Mouse (Mus musculus) brain, adult 2 months (tissue): ENCODE measurements at regions not wholly inside any gene's neighbourhood (a gene's known extent, or its start where the extent isn't known, plus 50 kb on each side); places are given as distances from the start of the nearest gene placed in this dataset.
"Not testable (repeated sequence)": the region's sequence is repeated elsewhere in the genome, so short reads cannot be mapped to it uniquely, and the experiment has no call there.

ENCODE experiments used
- DNase-seq: peaks from one replicate; pipeline ENCODE4 v3.0.0; 2011; ENCODE audit warnings: low read depth, low spot score

DNA sequence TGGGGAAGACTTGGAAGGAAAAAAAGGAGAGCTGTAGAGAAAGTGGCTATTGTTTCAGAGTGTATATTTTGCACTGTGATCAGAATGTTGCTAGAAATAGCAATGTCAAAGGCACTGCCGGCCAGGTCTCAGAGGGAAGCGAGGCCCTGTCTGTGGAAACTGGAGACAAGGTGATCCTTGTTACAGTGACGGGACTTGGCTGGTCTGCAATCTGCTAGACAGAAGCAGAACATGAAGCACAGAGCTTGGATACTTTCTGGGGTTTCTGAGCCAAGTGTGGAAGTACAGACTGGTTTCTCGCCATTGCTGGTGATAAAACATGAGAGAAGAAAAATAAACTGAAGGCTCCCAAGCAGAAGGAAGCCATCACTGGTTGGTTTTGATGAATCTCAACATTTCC, 198.3 kb upstream of the Slc7a14 start:
- peak; percentile 11 for DNase-seq

DNA sequence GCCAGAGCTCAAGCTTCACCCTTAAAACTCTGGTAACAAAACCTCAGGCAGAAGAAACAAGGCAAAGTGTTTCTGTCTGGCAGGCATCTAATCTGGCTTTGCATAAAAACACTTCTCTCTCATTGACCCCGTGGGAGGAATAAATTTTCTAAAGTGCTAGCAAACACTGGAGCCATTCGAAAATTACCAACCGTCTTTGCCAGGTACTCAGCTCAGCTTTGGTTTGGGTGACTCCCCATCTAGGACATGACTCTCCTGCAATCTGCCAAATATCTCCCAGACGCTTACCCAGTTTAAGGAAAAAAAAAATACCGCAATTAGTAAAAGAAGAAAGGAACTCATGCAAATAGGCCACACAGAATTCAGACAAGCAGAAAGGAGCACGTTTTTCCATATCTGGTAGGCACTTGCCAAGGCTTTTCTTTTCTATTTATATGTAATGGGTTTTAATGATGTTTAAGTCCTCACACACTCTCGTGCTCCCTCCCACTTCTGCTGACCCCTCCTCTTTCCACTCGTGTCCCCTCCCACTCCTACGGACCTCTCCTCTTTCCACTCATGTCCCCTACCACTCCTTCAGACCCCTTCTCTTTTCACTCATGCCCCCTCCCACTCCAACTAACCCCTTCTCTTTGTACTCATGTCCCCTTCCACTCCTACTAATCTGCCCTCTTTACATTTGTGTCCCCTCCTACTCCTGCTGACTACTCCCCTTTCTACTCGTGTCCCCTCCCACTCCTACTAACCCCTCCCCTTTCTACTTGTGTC, 189.2 kb upstream of the Slc7a14 start:
- peak; percentile 46 for DNase-seq

- DNase-seq: peak; percentile 74
Measured at GRCm38 (mm10) chr3:31495287-31495686, 185.1 kb upstream of the Slc7a14 start.

DNA sequence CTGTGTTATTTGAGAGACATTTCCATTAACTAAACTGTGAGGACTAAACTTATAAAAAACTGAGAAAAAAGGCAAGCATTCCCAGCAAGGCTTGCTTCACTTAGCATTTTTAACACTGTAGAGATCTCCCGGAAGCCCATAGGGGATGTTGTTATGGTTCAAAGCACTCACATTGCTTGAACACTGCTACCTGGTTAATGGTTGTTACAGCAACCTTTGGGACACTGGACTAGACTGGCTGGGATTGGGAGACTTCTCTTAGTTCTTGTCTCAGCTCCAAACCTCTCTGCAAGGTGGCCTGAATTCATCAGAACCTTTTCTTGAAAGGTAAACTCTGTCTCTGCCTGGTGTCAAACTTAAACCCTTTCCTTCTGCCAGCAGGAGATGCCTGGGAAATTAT, 184.5 kb upstream of the Slc7a14 start:
- no peak for DNase-seq

DNA sequence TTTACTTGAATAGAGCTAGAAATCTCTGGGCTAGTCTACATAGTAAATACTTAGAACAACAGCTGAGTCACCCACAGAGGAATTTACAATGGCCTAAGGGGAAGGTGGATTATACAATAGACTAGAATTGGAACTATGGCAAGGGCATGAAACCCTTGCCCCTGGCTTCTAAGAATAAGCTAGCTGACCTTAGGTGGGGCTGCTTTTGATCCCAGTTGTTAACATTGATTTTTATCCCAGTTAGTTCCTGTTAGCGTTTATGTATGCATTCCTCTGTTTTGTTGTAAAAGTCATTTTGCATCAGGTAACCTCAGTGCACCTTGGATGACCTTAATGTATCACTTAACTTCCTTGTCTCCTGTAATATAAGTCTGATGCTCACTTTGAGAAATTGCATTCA, 181.6 kb upstream of the Slc7a14 start:
- not testable (repeated sequence) for DNase-seq

GRCm38 (mm10) chr3:31487596-31487995, 177.4 kb upstream of the Slc7a14 start:
- no peak for DNase-seq

DNA sequence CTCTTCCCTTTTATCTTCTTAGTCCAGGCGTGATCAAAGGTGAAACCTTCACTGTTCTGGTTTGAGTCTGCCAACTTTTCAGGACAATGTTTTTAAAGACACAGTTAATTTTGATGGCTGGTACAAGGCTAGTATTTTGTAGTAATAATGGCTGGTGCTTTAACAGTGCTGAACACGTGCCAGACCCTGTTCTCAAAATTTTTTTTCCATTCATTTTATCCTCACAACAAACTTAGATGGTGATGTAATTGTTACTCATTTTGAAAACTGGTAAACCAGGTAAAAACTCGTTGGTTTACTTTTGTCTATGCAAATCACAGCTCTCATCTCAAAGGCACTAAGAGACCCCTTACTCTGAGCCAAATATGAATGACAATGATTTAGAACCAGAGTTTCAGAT, 171.8 kb upstream of the Slc7a14 start:
- DNase-seq: no peak

GRCm38 (mm10) chr3:31467882-31468281, 157.7 kb upstream of the Slc7a14 start:
- peak; percentile 12 for DNase-seq

DNA sequence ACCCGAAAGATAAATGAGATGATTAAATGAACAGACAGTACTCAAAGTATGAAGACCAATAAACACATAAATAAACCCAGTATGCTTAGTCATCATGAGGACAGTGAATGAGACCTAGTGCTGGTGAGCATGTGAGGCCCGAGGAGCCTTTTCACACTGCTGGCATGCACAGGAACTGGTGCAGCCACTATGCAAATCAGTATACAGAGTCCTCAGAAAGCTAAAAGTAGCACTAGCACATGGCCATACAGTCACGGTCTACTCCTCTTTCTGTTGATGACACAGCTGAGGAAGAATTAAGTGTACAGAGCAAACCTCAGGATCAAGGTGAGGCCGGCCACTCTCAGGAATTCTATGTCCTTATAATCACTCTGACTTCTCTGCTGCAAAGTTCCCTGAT, 154.1 kb upstream of the Slc7a14 start:
- peak; percentile 5 for DNase-seq

- DNase-seq: peak; percentile 62
Measured at GRCm38 (mm10) chr3:31459456-31459855, 149.3 kb upstream of the Slc7a14 start.

- DNase-seq: peak; percentile 41
Measured at GRCm38 (mm10) chr3:31457938-31458337, 147.8 kb upstream of the Slc7a14 start.

- no peak for DNase-seq
Measured at GRCm38 (mm10) chr3:31455031-31455430, 144.9 kb upstream of the Slc7a14 start.

- no peak for DNase-seq
Measured at GRCm38 (mm10) chr3:31444861-31445260, 134.7 kb upstream of the Slc7a14 start.

DNA sequence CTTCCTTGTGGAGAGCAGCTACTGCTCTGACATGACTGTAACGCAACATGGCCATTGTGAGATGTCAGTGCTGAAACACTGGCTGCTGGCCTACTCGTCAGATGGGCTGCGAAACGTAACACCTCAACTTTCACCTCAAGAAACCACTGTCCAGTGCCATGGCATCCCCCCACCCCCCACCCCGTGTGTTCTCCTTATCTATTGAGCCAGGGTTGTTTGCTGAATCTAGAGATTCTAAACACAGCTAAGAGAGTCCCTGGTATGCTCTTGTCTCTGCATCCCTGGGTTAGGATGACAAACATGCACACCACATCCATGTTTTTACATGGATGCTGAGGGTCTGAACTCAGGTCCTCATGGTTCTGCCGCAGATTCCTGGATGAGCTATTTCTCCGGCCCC, 134.1 kb upstream of the Slc7a14 start:
- no peak for DNase-seq

DNA sequence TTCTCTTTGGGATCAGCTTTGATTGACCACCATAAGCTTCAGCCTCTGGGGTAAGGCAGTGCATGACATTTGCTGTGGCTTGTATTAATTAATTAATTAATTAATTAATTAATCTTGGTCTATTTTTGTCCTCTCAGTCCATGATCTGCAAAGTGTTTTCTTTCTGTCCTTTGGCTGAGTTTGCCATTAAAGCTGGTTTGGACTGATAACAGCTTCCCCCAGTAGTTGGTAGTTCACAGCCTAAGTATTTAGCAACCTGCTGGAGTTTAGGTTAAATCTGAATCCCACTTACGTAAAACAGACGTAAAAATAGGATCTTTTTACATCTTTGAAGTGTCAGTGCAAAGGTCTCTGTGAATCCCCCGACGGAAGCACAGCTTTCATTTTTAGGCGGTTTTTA, 133.7 kb upstream of the Slc7a14 start:
- DNase-seq: no peak

GRCm38 (mm10) chr3:31440282-31440681, 130.1 kb upstream of the Slc7a14 start:
- DNase-seq: no peak

DNA sequence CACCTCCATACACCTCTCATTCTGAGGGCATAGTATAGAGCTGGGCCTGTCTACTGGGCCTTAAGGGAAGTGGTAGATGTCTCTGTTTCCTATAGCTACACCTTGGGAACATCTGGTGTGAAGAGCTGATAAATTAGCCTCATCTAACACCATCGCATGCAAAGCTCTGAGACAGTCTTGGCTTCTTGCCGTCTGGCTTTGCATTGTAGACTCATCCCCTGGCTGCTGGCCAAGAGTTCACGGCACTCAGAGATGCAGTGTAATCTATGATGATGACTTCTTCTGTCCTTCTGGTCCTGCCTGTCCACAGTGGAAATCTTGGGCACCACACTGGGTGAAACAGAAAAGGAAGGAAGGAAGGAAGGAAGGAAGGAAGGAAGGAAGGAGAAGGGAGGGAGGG, 127.8 kb upstream of the Slc7a14 start:
- DNase-seq: peak; percentile 54

GRCm38 (mm10) chr3:31435204-31435963, 125.2 kb upstream of the Slc7a14 start:
- DNase-seq: peak; percentile 16

- peak; percentile 24 for DNase-seq
Measured at GRCm38 (mm10) chr3:31433201-31433600, 123.0 kb upstream of the Slc7a14 start.

- DNase-seq: no peak
Measured at GRCm38 (mm10) chr3:31423517-31423916, 113.3 kb upstream of the Slc7a14 start.

GRCm38 (mm10) chr3:31408802-31409201, 98.6 kb upstream of the Slc7a14 start:
- no peak for DNase-seq

DNA sequence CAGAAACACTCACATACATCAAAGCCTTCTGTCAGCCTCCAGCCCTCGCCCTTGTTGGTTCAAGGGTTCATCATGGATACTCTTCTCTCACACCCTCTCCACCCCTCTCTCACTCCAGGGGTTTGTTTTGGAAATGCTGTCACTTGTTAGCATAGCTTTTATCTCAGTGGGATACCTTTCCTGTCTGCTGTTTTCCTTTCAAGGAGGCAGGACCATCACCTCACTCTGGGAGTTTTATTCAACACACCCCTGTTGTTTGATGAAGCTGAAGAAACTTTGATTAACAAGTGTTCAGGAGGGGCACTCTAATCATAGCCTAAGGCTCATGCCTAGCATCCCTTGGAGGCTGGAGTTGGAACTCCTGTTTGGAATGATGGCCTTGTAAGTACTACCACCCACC, 95.7 kb upstream of the Slc7a14 start:
- peak; percentile 2 for DNase-seq

DNA sequence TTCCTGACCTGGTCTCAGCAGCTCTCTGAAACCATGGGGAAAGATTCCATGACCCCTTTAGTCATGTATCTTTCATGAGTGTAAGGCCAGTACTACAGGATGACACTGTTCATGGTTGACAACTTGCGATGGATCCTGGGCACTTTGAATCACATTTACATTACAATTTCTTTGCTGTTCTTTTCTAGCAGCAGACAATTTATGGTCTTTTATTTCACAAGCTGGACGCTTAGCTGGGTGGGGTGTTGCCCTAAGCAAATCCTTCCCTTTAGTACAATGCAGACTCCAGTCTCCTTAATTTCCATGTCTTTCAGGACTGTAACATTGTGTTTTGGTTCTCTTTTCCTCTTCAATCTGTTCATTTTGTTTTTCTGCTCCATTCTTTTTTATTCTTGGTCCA, 89.0 kb upstream of the Slc7a14 start:
- DNase-seq: no peak
